Mouse (Mus musculus) G1E (cell line): ENCODE results near the gene 4930583I09Rik. TPM values are rescaled to one million over a fixed set of nuclear protein-coding genes. Genes with fewer than 3 reads are reported as not detected.

Experiments used
- ATAC-seq: 2 replicates; pipeline ENCODE4 v1.8.0; 2016; ENCODE audit warnings: mild to moderate bottlenecking; ENCODE audit not compliant: insufficient number of reproducible peaks, poor library complexity, low FRiP score, severe bottlenecking; ENCODE audit errors: extremely low read depth
- DNase-seq: peaks from one replicate; pipeline ENCODE4 v3.0.0; 2012; ENCODE audit warnings: low spot score
- H3K27me3 ChIP-seq: 2 replicates; pipeline ENCODE4 v1.6.1; 2012; ENCODE audit warnings: mild to moderate bottlenecking, low read length, inconsistent platforms; ENCODE audit not compliant: insufficient read depth
- H3K36me3 ChIP-seq: replicated peaks from 2 replicates; pipeline ENCODE3; 2012; ENCODE audit warnings: mild to moderate bottlenecking, inconsistent platforms
- H3K4me1 ChIP-seq: 2 replicates; pipeline ENCODE4 v1.6.1; 2012; ENCODE audit warnings: low read depth, low read length, inconsistent platforms, mixed read lengths; ENCODE audit not compliant: insufficient read depth
- H3K4me3 ChIP-seq: 2 replicates; pipeline ENCODE4 v1.5.1; 2012; ENCODE audit warnings: low read depth, mild to moderate bottlenecking, inconsistent platforms, low read length, moderate library complexity, mixed read lengths
- H3K9me3 ChIP-seq: replicated peaks from 2 replicates; pipeline ENCODE4 v1.6.1; 2012; ENCODE audit warnings: inconsistent platforms
- CTCF ChIP-seq: IDR thresholded peaks from 2 replicates; pipeline ENCODE4 v1.5.1; 2012; ENCODE audit warnings: low read depth, low read length, inconsistent platforms, mixed read lengths
- GATA1 ChIP-seq: IDR thresholded peaks from 2 replicates; pipeline ENCODE4 v1.6.1; 2012; ENCODE audit warnings: borderline replicate concordance, low read length, inconsistent platforms, mixed read lengths
- GATA2 ChIP-seq: IDR thresholded peaks from 2 replicates; pipeline ENCODE4 v1.6.1; 2012; ENCODE audit warnings: low read depth, low read length, inconsistent platforms, borderline replicate concordance
- POLR2AphosphoS5 ChIP-seq: IDR thresholded peaks from 2 replicates; pipeline ENCODE4 v1.6.1; 2012; ENCODE audit warnings: low read depth, low read length, inconsistent platforms; ENCODE audit not compliant: insufficient replicate concordance
- TAL1 ChIP-seq: conservative IDR thresholded peaks from 2 replicates; pipeline ENCODE4 v1.6.1; 2012; ENCODE audit warnings: low read depth, low read length, inconsistent platforms, mixed read lengths
- polyA plus RNA-seq: library from polyadenylated mRNA; stranded (reverse); fragments of >175 nt; gene quantifications from 2 replicates; pipeline ENCODE4 v1.2.3, GENCODE M21; 2012
- total RNA-seq, 2 experiments: library from RNA; stranded (forward) in 1 of 2; stranded (reverse) in 1 of 2; fragments of 200-1000 nt in 1 of 2; fragments of >200 nt in 1 of 2; fragmentation: Nextera tagmentation in 1 of 2; gene quantifications; 2 replicates each; pipeline ENCODE4 v1.2.3; 2014 to 2017

4930583I09Rik gene
- total and polyA plus RNA-seq, 3 experiments, result not detected

DNA sequence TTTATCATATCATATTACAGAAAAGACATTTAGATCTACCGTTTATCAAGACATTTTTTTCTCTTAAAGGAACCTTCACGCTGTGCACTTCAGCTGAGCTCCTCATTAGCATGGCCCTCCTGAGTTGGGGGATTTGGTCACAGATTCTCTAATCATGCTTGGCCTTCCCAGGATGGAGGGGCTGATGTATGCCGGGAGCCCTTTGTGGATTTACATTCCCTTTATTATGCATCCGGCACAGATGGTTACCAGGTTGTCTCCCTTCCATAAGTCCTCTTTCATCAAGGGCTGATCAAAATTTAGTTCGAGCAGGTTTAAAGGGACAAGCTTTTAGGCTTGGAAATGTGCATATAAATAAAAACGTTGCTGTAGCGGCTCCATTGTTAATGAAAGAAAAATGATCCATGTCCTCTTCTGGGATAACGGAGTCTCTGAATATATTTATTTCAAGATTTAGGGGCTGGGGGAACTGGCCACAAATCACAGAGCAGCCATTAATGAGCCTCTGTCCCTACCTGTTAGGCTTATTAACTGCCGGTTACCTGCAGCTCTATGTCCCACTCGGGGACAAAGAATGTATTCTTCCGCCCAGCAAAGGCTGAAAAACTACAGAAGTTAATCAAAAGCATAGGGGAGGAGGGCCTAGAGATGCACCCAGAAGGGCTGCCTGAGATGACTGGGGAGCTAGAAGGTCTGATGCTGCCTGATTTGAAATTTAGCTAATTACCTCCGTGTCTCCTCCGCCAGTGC is 31.3 kb downstream of the 4930583I09Rik start:
- H3K4me1 ChIP-seq, result no peaks in the 10 kb centered on the region
- no peaks in the 10 kb centered on the region for H3K36me3 ChIP-seq
- TF ChIP-seq GATA2 (no peak), CTCF (no peak), TAL1 (no peak), GATA1 (no peak), POLR2AphosphoS5 (no peak)
- no peaks in the 10 kb centered on the region for H3K27me3 ChIP-seq
- DNase-seq, result no peak
- no peak overlapping the region for H3K4me3 ChIP-seq
- no peak for ATAC-seq
- H3K9me3 ChIP-seq, result peaks cover 60% of the 10 kb centered on the region

DNA sequence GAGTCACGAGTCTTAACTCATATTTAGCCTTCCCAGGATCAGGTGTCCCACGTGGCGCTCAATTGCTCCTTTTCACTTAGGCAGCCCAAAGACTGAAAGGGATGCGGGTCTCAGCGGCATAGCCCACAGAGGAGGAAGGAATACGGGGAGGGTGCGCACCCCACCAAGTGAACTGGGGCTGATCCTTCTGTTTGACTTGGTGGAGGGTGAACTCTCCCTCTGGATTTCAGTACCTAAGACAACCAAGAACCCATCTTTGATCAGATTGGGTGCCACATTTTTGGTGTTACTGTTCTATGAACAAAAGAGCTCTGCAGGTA is 33.0 kb downstream of the 4930583I09Rik start:
- no peaks in the 10 kb centered on the region for H3K27me3 ChIP-seq
- no peaks in the 10 kb centered on the region for H3K36me3 ChIP-seq
- peaks cover 68% of the 10 kb centered on the region for H3K9me3 ChIP-seq
- TF ChIP-seq GATA2 (no peak), TAL1 (no peak), POLR2AphosphoS5 (no peak), GATA1 (no peak), CTCF (no peak)
- DNase-seq (no peak), ATAC-seq (no peak)
- no peaks in the 10 kb centered on the region for H3K4me1 ChIP-seq
- no peak overlapping the region for H3K4me3 ChIP-seq

DNA sequence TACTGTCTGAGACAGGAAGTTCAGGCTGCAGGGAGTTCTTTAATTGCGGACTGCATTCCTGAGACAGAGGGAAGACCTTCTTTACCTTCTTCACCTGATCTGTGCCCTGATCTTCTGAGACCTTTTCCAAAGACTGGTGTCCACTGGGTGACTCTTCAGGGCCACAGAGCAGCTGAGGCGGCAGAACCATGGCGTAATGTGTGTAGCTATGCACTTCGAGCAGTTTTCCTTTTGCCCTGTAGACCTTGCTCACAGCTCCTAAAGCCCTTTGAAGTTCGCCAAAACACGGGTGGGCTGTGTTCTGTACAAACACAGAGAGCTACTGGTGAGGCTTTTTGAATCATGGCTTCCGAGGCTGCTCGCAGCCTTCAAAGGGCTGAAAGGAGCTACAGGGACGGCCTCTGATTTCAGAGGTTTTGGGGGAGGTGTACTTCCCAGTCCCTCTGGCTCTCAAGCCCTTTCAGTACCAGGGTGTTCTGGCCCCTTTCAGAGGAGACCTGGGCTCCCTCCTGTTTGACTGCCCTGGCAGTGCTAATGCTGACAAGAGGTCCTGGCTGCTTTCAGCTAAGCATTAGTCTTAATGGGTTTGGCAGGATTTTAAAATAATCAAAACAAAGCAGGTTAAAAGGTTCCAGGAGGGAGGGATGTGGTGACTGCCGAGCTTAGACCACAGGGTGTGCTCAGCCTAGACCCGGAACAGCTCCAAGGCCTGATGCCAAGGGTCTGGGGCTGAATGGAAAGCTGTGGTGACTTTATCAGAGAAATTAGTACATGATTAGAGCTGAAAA is 33.5 kb downstream of the 4930583I09Rik start:
- TF ChIP-seq CTCF (no peak), TAL1 (no peak), GATA1 (no peak), GATA2 (no peak), POLR2AphosphoS5 (no peak)
- Histone ChIP-seq H3K36me3 (no peaks in the 10 kb centered on the region), H3K4me3 (no peak overlapping the region), H3K27me3 (no peaks in the 10 kb centered on the region), H3K4me1 (no peaks in the 10 kb centered on the region), H3K9me3 (peaks cover 72% of the 10 kb centered on the region)
- DNase-seq, result no peak
- no peak for ATAC-seq

DNA sequence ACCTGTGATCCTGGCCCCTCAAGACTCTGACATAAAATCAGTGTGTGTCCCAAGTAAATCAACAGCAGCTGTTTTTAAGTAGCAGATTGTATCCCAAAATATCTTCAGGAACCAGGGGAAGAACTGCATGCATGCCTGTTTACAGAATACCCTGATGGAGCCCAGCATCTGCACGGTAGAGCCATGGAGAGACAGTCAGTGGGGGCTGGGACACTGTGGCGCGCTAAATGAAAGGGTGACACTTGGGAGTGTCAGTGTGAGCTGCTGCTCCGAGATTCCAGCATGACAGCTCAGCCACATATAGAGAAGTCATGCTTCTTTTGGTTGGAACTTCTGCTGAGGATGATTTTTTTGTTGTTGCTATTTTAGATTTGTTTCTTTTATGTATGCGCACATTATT is 43.2 kb downstream of the 4930583I09Rik start:
- Histone ChIP-seq H3K4me1 (no peaks in the 10 kb centered on the region), H3K4me3 (no peak overlapping the region), H3K36me3 (no peaks in the 10 kb centered on the region), H3K9me3 (peaks cover 32% of the 10 kb centered on the region), H3K27me3 (no peaks in the 10 kb centered on the region)
- no peak for ATAC-seq
- TF ChIP-seq GATA2 (no peak), POLR2AphosphoS5 (no peak), CTCF (no peak), TAL1 (no peak), GATA1 (no peak)
- DNase-seq, result no peak

DNA sequence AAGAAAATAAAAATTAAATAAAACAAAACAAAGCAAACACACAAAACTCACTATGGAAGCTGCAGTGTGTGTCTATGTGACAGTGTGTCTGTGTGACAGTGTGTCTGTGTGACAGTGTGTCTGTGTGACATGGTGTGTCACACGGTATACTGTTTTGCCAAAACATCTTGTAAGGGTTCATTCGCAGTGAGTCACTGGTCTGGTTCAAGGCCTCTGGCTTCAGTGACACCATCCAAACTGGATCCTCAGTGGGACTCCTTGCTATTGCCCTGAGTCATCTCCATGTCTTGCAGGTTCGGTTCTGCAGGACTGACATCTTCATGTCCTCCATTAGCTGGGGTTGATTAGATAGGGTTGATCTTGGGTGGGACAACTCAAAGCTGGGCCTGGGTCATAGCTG is 43.8 kb downstream of the 4930583I09Rik start:
- ATAC-seq (no peak), DNase-seq (no peak)
- no peak overlapping the region for H3K4me3 ChIP-seq
- no peaks in the 10 kb centered on the region for H3K36me3 ChIP-seq
- H3K4me1 ChIP-seq, result no peaks in the 10 kb centered on the region
- H3K27me3 ChIP-seq, result no peaks in the 10 kb centered on the region
- TF ChIP-seq GATA2 (no peak), GATA1 (no peak), TAL1 (no peak), CTCF (no peak), POLR2AphosphoS5 (no peak)
- peaks cover 32% of the 10 kb centered on the region for H3K9me3 ChIP-seq

DNA sequence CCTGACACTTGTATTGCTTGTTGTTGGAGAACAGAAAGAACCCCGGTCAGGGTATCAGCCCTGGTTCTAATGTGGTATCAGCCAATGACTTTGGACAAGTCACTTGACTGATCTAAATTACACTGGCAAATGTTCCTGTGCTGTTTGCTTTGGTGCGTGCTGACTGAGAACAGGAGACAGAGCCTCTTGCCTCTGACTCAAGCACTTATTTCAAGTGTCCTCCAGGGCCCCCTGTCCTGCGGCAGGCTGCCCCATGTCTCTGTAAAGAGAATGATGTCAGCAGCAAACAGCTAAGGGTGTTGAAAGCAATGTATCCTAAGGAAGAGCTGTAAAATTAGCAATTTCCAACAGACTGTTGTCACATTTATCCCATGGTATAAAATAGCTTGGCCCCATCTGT is 46.7 kb downstream of the 4930583I09Rik start:
- Histone ChIP-seq H3K27me3 (no peaks in the 10 kb centered on the region), H3K36me3 (no peaks in the 10 kb centered on the region), H3K9me3 (peaks cover 38% of the 10 kb centered on the region), H3K4me1 (no peaks in the 10 kb centered on the region), H3K4me3 (no peak overlapping the region)
- TF ChIP-seq GATA1 (no peak), POLR2AphosphoS5 (no peak), TAL1 (no peak), CTCF (no peak), GATA2 (no peak)
- ATAC-seq, result no peak
- no peak for DNase-seq
